Mouse (Mus musculus) embryonic fibroblast, embryonic 13.5 days (primary cell): ENCODE data around the gene Cdc16. TPM values are rescaled to one million over a fixed set of nuclear protein-coding genes. Genes with fewer than 3 reads are reported as not detected.

Source experiments
- H3K27ac ChIP-seq: 2 replicates; pipeline ENCODE4 v1.5.1; 2012; ENCODE audit warnings: low read length, control low read depth, inconsistent platforms; ENCODE audit not compliant: insufficient read depth
- H3K4me1 ChIP-seq: 2 replicates; pipeline ENCODE4 v1.6.1; 2011; ENCODE audit warnings: low read length; ENCODE audit not compliant: control insufficient read depth, insufficient read depth
- H3K4me3 ChIP-seq: 2 replicates; pipeline ENCODE4 v1.5.1; 2011; ENCODE audit warnings: mild to moderate bottlenecking, control low read depth, low read length; ENCODE audit not compliant: insufficient read depth
- CTCF ChIP-seq: IDR thresholded peaks from 2 replicates; pipeline ENCODE4 v1.5.1; 2011; ENCODE audit warnings: mild to moderate bottlenecking, control low read depth, low read length, moderate library complexity, borderline replicate concordance; ENCODE audit not compliant: insufficient read depth
- POLR2A ChIP-seq: IDR thresholded peaks from 2 replicates; pipeline ENCODE4 v1.6.1; 2011; ENCODE audit warnings: low read depth, mild to moderate bottlenecking, control low read depth, low read length, moderate library complexity
- polyA plus RNA-seq: library from polyadenylated mRNA; stranded (reverse); fragments of >200 nt; gene quantifications from 2 replicates; pipeline ENCODE4 v1.2.4, GENCODE M21; 2011; ENCODE audit warnings: low read depth; ENCODE audit not compliant: missing spikeins, insufficient read length

Gene Cdc16
- polyA plus RNA-seq, 1 experiment, result 140 TPM

- no peak overlapping the region for H3K4me3 ChIP-seq
- TF ChIP-seq POLR2A (no peak), CTCF (peak; percentile 51; the same call in 1 of the 2 replicates)
- no peaks in the 10 kb centered on the region for H3K4me1 ChIP-seq
- no peak overlapping the region for H3K27ac ChIP-seq
Measured at GRCm38 (mm10) chr8:13753680-13754079, 3.8 kb upstream of the Cdc16 start.

GRCm38 (mm10) chr8:13756480-13756879 lies 996 bp upstream of the Cdc16 start:
- TF ChIP-seq POLR2A (no peak), CTCF (no peak)
- Histone ChIP-seq H3K4me1 (0 out of 2 replicates have a peak, but pooled peaks cover 2% of the 10 kb centered on the region), H3K4me3 (no peak overlapping the region), H3K27ac (no peak overlapping the region)

- peak overlapping the region; percentile 95 for H3K4me3 ChIP-seq
- TF ChIP-seq CTCF (no peak), POLR2A (no peak)
- 0 out of 2 replicates have a peak, but pooled peaks cover 2% of the 10 kb centered on the region for H3K4me1 ChIP-seq
- peak overlapping the region; percentile 74 for H3K27ac ChIP-seq
Measured at GRCm38 (mm10) chr8:13757805-13758727, 590 bp downstream of the Cdc16 start.

- no peak overlapping the region for H3K4me3 ChIP-seq
- H3K4me1 ChIP-seq, result no peaks in the 10 kb centered on the region
- no peak overlapping the region for H3K27ac ChIP-seq
- TF ChIP-seq CTCF, result no peak
- no peak for TF ChIP-seq POLR2A
Measured at GRCm38 (mm10) chr8:13769206-13769605, 11.7 kb downstream of the Cdc16 start.

- H3K27ac ChIP-seq, result no peak overlapping the region
- no peak overlapping the region for H3K4me3 ChIP-seq
- no peak for TF ChIP-seq POLR2A
- TF ChIP-seq CTCF, result no peak
- no peaks in the 10 kb centered on the region; the same call in 1 of the 2 replicates for H3K4me1 ChIP-seq
Measured at GRCm38 (mm10) chr8:13780536-13780935, 23.1 kb downstream of the Cdc16 start.

- TF ChIP-seq CTCF (0 out of 2 replicates have a peak, but pooled peaks have one; percentile 28), POLR2A (peak; percentile 61; the same call in 1 of the 2 replicates)
- peak within 1 kb of the TSS; percentile 98 for H3K27ac ChIP-seq
- peaks cover 3% of the 10 kb centered on the region for H3K4me1 ChIP-seq
- H3K4me3 ChIP-seq, result peak within 1 kb of the TSS; percentile 82
Measured at GRCm38 (mm10) chr8:13785250-13785763, 27.8 kb downstream of the Cdc16 start, which contains the start of gene Upf3a. TSS of gene Upf3a (plus strand) at chr8:13785615.

- Histone ChIP-seq H3K4me3 (peak overlapping the region; percentile 82), H3K27ac (peak overlapping the region; percentile 98), H3K4me1 (peaks cover 3% of the 10 kb centered on the region)
- TF ChIP-seq CTCF (peak; percentile 67), POLR2A (peak; percentile 58)
Measured at GRCm38 (mm10) chr8:13785764-13786299, 28.4 kb downstream of the Cdc16 start.

- H3K4me3 ChIP-seq, result no peak overlapping the region
- TF ChIP-seq CTCF (no peak), POLR2A (no peak)
- no peak overlapping the region for H3K27ac ChIP-seq
Measured at GRCm38 (mm10) chr8:13789606-13790005, 32.1 kb downstream of the Cdc16 start.

GRCm38 (mm10) chr8:13793097-13793745 lies 35.7 kb downstream of the Cdc16 start:
- H3K4me3 ChIP-seq, result no peak overlapping the region
- TF ChIP-seq POLR2A, result no peak
- TF ChIP-seq CTCF, result no peak
- no peak overlapping the region for H3K27ac ChIP-seq
- H3K4me1 ChIP-seq, result no peaks in the 10 kb centered on the region

More at GRCm38 (mm10) chr8:13789606-13790005, 32.1 kb downstream of the Cdc16 start:
- H3K4me1 ChIP-seq, result peaks cover 3% of the 10 kb centered on the region
